Mouse (Mus musculus): ENCODE measurements at regions not wholly inside any gene's neighbourhood (a gene's known extent, or its start where the extent isn't known, plus 50 kb on each side); places are given as distances from the start of the nearest gene placed in this dataset.

- H3K4me2 ChIP-seq (ENCODE audit: low read length), result peak overlapping the region; percentile 28; the same call in 1 of the 2 replicates
- H3K9me3 ChIP-seq (replicated peaks; ENCODE audit: low read length), result no peaks in the 10 kb centered on the region
- no peak overlapping the region for H3K27ac ChIP-seq
- H3K36me3 ChIP-seq (ENCODE audit: insufficient read depth, low read length), result no peaks in the 10 kb centered on the region
- H3K9ac ChIP-seq (ENCODE audit: low read depth, low read length), result no peak overlapping the region
- H3K4me1 ChIP-seq (replicated peaks; ENCODE audit: insufficient read depth, low read length), result no peaks in the 10 kb centered on the region
- no peak for ATAC-seq (replicated peaks; ENCODE audit: low FRiP score, low read depth)
- peak; percentile 85 for DNase-seq (ENCODE audit: low spot score)
- no peaks in the 10 kb centered on the region for H3K27me3 ChIP-seq (ENCODE audit: insufficient read depth, low read length)
- peak; percentile 82 for TF ChIP-seq CTCF (IDR thresholded peaks at IDR 0.05; ENCODE audit: low read depth)
- WGBS, result 5% methylated on average over 9 of the region's 9 CpGs
- H3K4me3 ChIP-seq (replicated peaks; ENCODE audit: low read depth, low read length), result no peak overlapping the region
Observed at GRCm38 (mm10) chr3:63554872-63555271, 71.2 kb upstream of the Gm34302 start.

GRCm38 (mm10) chr3:63553426-63553825 is 69.7 kb upstream of the Gm34302 start:
- Histone ChIP-seq H3K9ac (ENCODE audit: low read depth, low read length) (no peak overlapping the region), H3K4me3 (replicated peaks; ENCODE audit: low read depth, low read length) (no peak overlapping the region), H3K27ac (no peak overlapping the region), H3K4me1 (replicated peaks; ENCODE audit: insufficient read depth, low read length) (no peaks in the 10 kb centered on the region), H3K9me3 (replicated peaks; ENCODE audit: low read length) (no peaks in the 10 kb centered on the region), H3K36me3 (ENCODE audit: insufficient read depth, low read length) (no peaks in the 10 kb centered on the region), H3K27me3 (ENCODE audit: insufficient read depth, low read length) (no peaks in the 10 kb centered on the region), H3K4me2 (ENCODE audit: low read length) (no peak overlapping the region)
- no peak for TF ChIP-seq CTCF (IDR thresholded peaks at IDR 0.05; ENCODE audit: low read depth)
- ATAC-seq (replicated peaks; ENCODE audit: low FRiP score, low read depth) (no peak), DNase-seq (ENCODE audit: low spot score) (no peak)
- 77% methylated on average over 2 of the region's 2 CpGs for WGBS

DNA sequence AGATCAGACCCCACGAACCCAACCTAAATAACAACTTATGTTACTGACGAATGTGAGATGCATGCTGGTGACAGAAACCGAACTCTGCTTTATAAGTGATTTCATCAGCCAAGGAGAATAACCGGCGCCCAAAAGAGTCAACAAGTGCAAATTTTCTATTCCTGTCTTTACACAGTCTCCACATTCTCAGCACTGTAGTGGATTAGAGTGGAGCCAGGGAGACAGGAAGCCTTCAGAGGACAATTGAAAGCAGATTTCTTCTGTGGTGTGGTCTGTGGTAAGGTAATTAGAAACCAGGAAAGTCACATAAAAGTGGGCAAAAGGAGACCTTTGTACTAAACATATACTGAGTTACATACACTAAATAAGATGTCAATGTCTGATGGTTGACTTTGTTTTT is 68.0 kb upstream of the Gm34302 start:
- no peaks in the 10 kb centered on the region for H3K4me1 ChIP-seq (replicated peaks; ENCODE audit: insufficient read depth, low read length)
- WGBS, result 74% methylated on average over 5 of the region's 5 CpGs
- H3K4me3 ChIP-seq (replicated peaks; ENCODE audit: low read depth, low read length), result no peak overlapping the region
- no peaks in the 10 kb centered on the region for H3K27me3 ChIP-seq (ENCODE audit: insufficient read depth, low read length)
- H3K4me2 ChIP-seq (ENCODE audit: low read length), result no peak overlapping the region
- H3K9ac ChIP-seq (ENCODE audit: low read depth, low read length), result no peak overlapping the region
- no peak for TF ChIP-seq CTCF (IDR thresholded peaks at IDR 0.05; ENCODE audit: low read depth)
- ATAC-seq (replicated peaks; ENCODE audit: low FRiP score, low read depth), result no peak
- no peak overlapping the region for H3K27ac ChIP-seq
- no peak for DNase-seq (ENCODE audit: low spot score)
- H3K36me3 ChIP-seq (ENCODE audit: insufficient read depth, low read length), result no peaks in the 10 kb centered on the region
- H3K9me3 ChIP-seq (replicated peaks; ENCODE audit: low read length), result no peaks in the 10 kb centered on the region

- no peak for TF ChIP-seq CTCF (IDR thresholded peaks at IDR 0.05; ENCODE audit: low read depth)
Observed at GRCm38 (mm10) chr3:63542638-63543408, 59.1 kb upstream of the Gm34302 start.

GRCm38 (mm10) chr3:63538881-63539280 is 55.2 kb upstream of the Gm34302 start:
- no peak overlapping the region for H3K9ac ChIP-seq (ENCODE audit: low read depth, low read length)
- no peak for ATAC-seq (replicated peaks; ENCODE audit: low FRiP score, low read depth)
- H3K9me3 ChIP-seq (replicated peaks; ENCODE audit: low read length), result no peaks in the 10 kb centered on the region
- DNase-seq (ENCODE audit: low spot score), result peak; percentile 26
- H3K4me3 ChIP-seq (replicated peaks; ENCODE audit: low read depth, low read length), result no peak overlapping the region
- H3K36me3 ChIP-seq (ENCODE audit: insufficient read depth, low read length), result no peaks in the 10 kb centered on the region
- WGBS, result 78% methylated on average over 2 of the region's 2 CpGs
- peak; percentile 56 for TF ChIP-seq CTCF (IDR thresholded peaks at IDR 0.05; ENCODE audit: low read depth)
- H3K4me2 ChIP-seq (ENCODE audit: low read length), result no peak overlapping the region
- H3K4me1 ChIP-seq (replicated peaks; ENCODE audit: insufficient read depth, low read length), result no peaks in the 10 kb centered on the region
- no peaks in the 10 kb centered on the region for H3K27me3 ChIP-seq (ENCODE audit: insufficient read depth, low read length)
- H3K27ac ChIP-seq, result no peak overlapping the region

More at GRCm38 (mm10) chr3:63542638-63543408, 59.1 kb upstream of the Gm34302 start:
- H3K4me3 ChIP-seq (replicated peaks; ENCODE audit: low read depth, low read length), result no peak overlapping the region
- no peaks in the 10 kb centered on the region for H3K9me3 ChIP-seq (replicated peaks; ENCODE audit: low read length)
- no peaks in the 10 kb centered on the region for H3K36me3 ChIP-seq (ENCODE audit: insufficient read depth, low read length)
- WGBS, result 50% methylated on average over 4 of the region's 4 CpGs
- H3K9ac ChIP-seq (ENCODE audit: low read depth, low read length), result no peak overlapping the region
- DNase-seq (ENCODE audit: low spot score) (peak; percentile 73), ATAC-seq (replicated peaks; ENCODE audit: low FRiP score, low read depth) (no peak)
- H3K27ac ChIP-seq, result peak overlapping the region; percentile 64
- no peaks in the 10 kb centered on the region for H3K4me1 ChIP-seq (replicated peaks; ENCODE audit: insufficient read depth, low read length)
- no peak overlapping the region for H3K4me2 ChIP-seq (ENCODE audit: low read length)
- no peaks in the 10 kb centered on the region for H3K27me3 ChIP-seq (ENCODE audit: insufficient read depth, low read length)

- Histone ChIP-seq H3K4me1 (replicated peaks; ENCODE audit: insufficient read depth, low read length) (no peaks in the 10 kb centered on the region), H3K36me3 (ENCODE audit: insufficient read depth, low read length) (no peaks in the 10 kb centered on the region), H3K27me3 (ENCODE audit: insufficient read depth, low read length) (no peaks in the 10 kb centered on the region), H3K4me3 (replicated peaks; ENCODE audit: low read depth, low read length) (no peak overlapping the region), H3K9ac (ENCODE audit: low read depth, low read length) (no peak overlapping the region), H3K9me3 (replicated peaks; ENCODE audit: low read length) (no peaks in the 10 kb centered on the region), H3K27ac (no peak overlapping the region), H3K4me2 (ENCODE audit: low read length) (no peak overlapping the region)
- 60% methylated on average over 2 of the region's 2 CpGs for WGBS
- no peak for DNase-seq (ENCODE audit: low spot score)
- no peak for ATAC-seq (replicated peaks; ENCODE audit: low FRiP score, low read depth)
- no peak for TF ChIP-seq CTCF (IDR thresholded peaks at IDR 0.05; ENCODE audit: low read depth)
Observed at GRCm38 (mm10) chr3:63534141-63534540, 50.5 kb upstream of the Gm34302 start.
